Comparison of ENCODE assay signal across 8 mouse cellular contexts in the genomic region with DNA sequence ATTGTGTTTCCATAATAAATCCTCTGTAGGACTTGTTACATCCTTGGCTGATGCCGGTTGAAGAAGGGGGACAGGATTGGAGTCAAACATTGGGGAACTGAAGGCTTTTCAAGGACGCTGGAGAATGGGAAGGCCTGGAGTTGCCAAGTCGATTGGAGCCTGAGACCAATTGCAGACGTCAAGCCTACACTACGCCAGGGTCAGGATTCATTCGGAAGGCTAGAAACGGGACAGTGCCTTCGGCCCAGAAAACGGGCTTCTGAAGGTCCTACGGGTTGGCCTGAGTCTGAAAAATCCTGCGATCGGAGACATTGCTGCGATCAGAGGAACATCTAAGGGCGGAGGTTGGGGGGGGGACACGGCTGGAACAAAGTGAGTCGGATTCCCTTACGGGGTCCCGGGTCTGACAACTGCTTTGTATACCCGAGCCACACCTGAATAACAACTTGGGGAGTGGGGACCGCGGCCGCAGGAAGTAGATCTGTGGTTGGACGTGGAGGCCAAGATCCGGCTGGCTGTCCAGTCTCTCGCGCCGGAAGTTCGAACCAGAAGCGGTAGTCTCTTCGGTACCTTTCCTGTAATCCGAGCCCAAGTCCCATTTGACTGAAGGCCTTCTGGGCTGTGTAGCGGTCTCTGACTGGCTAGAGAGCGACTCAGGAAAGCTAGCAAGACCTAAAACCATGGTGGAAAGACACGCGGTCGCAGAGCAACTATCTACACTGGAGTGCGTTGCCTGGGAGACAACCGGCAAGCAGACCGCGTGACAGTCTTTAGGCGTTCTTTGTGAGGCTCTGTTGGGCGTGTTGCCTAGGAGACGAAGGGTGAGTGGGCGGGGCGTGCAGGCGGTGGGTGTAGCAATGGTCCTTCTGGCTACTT. TPM values are rescaled to one million over a fixed set of nuclear protein-coding genes. Genes with fewer than 3 reads are reported as not detected.
DNase-seq lines count a peak whose midpoint lies in the region; ATAC-seq and TF ChIP-seq lines count a peak whose summit lies in the region.

Gene 4921536K21Rik (minus strand): TSS at position 693 of the 876 bp plus-strand sequence.
Gene Dusp18 (plus strand): TSS at position 835 of the 876 bp plus-strand sequence.

- in situ Hi-C loops in CH12.LX (cut with MboI; ENCODE audit: low pct_ligation_motif_present, low pct_unique_long_range_greater_than_20kb, low sequenced_read_pairs) = no loop called here

- H3K9me3 ChIP-seq in CH12.LX (replicated peaks; ENCODE audit: low read length) = no peaks in the 10 kb centered on the region
- no peaks in the 10 kb centered on the region for H3K9me3 ChIP-seq in forebrain, embryonic 13.5 days (replicated peaks)
- H3K9me3 ChIP-seq in liver, embryonic 15.5 days (replicated peaks) = no peaks in the 10 kb centered on the region
- no peaks in the 10 kb centered on the region for H3K9me3 ChIP-seq in neural tube, embryonic 11.5 days (ENCODE audit: control insufficient read depth, low read length)
- H3K9me3 ChIP-seq in stomach, postnatal 0 days (ENCODE audit: control insufficient read depth, low read length) = no peaks in the 10 kb centered on the region

- dilution Hi-C loops in CH12.LX (cut with MboI; ENCODE audit: extremely low pct_ligation_motif_present, extremely low pct_unique_long_range_greater_than_20kb, low sequenced_read_pairs) = no loop called here

- H3K36me3 ChIP-seq in CH12.LX (replicated peaks in 1 of 2; ENCODE audit: control insufficient read depth in 1 of 2, insufficient read depth in 1 of 2, low read length in 1 of 2) = peaks cover 12 to 28% of the 10 kb centered on the region in 2 experiments
- H3K36me3 ChIP-seq in forebrain, embryonic 13.5 days (ENCODE audit: poor library complexity, severe bottlenecking) = peaks cover 28% of the 10 kb centered on the region
- no peaks in the 10 kb centered on the region for H3K36me3 ChIP-seq in liver, embryonic 15.5 days (replicated peaks)
- H3K36me3 ChIP-seq in neural tube, embryonic 11.5 days (ENCODE audit: control insufficient read depth, insufficient read depth, low read length) = no peaks in the 10 kb centered on the region
- H3K36me3 ChIP-seq in stomach, postnatal 0 days (ENCODE audit: control insufficient read depth, insufficient read depth, low read length) = 0 out of 2 replicates have a peak, but pooled peaks cover 2% of the 10 kb centered on the region

- H3K79me2 ChIP-seq in CH12.LX (replicated peaks; ENCODE audit: control insufficient read depth, extremely low read depth, insufficient read depth, poor library complexity, severe bottlenecking) = no peaks in the 10 kb centered on the region

- peak within 1 kb of the TSS; percentile 77 for H3K9ac ChIP-seq in CH12.LX (ENCODE audit: insufficient read depth, low read depth)
- peak within 1 kb of the TSS; percentile 69 for H3K9ac ChIP-seq in forebrain, embryonic 13.5 days
- H3K9ac ChIP-seq in liver, embryonic 15.5 days = 0 out of 2 replicates have a peak within 1 kb of the TSS, but pooled peaks have one; percentile 21
- peak within 1 kb of the TSS; percentile 52 for H3K9ac ChIP-seq in neural tube, embryonic 11.5 days (ENCODE audit: low read length)
- peak within 1 kb of the TSS; percentile 62 for H3K9ac ChIP-seq in stomach, postnatal 0 days (ENCODE audit: low read length)

- H3K4me2 ChIP-seq in CH12.LX (ENCODE audit: insufficient read depth, low read depth, poor library complexity, severe bottlenecking) = peak within 1 kb of the TSS; percentile 85
- H3K4me2 ChIP-seq in forebrain, embryonic 13.5 days = peak within 1 kb of the TSS; percentile 75
- peak within 1 kb of the TSS; percentile 73 for H3K4me2 ChIP-seq in liver, embryonic 15.5 days
- H3K4me2 ChIP-seq in neural tube, embryonic 11.5 days (ENCODE audit: low read depth) = peak within 1 kb of the TSS; percentile 45
- H3K4me2 ChIP-seq in stomach, postnatal 0 days (replicated peaks; ENCODE audit: low read depth) = peak within 1 kb of the TSS; percentile 88

- peak; percentile 92 for DNase-seq in CH12.LX (ENCODE audit: extremely low read depth)
- peak; percentile 95 to 96 for DNase-seq in heart, postnatal 10 days
- DNase-seq in kidney, postnatal 4 days = peak; percentile 95 to 96
- DNase-seq in neural tube, embryonic 11.5 days (ENCODE audit: low spot score) = peak; percentile 95
- peak; percentile 94 for DNase-seq in stomach, postnatal 0 days (ENCODE audit: low spot score)

- H3K4me3 ChIP-seq in CH12.LX (replicated peaks in 1 of 3; ENCODE audit: low read depth in 2 of 3, low read length in 2 of 3, poor library complexity in 1 of 3) = peak within 1 kb of the TSS; percentile 57 to 87 (median 74)
- peak within 1 kb of the TSS; percentile 50 for H3K4me3 ChIP-seq in forebrain, embryonic 13.5 days
- H3K4me3 ChIP-seq in liver, embryonic 15.5 days (replicated peaks) = peak within 1 kb of the TSS; percentile 50
- H3K4me3 ChIP-seq in neural tube, embryonic 11.5 days (ENCODE audit: low read depth, low read length) = peak within 1 kb of the TSS; percentile 48
- peak within 1 kb of the TSS; percentile 44 for H3K4me3 ChIP-seq in stomach, postnatal 0 days (ENCODE audit: low read depth, low read length)

- intact Hi-C loops in heart, postnatal 10 days (cut with DNase I) = loop anchor here (2.0 to 10.0 kb wide), 2 partner anchors 18 to 370 kb away; no protein-coding TSS in a partner anchor

- H3K27me3 ChIP-seq in CH12.LX (replicated peaks) = peaks cover 3% of the 10 kb centered on the region
- no peaks in the 10 kb centered on the region for H3K27me3 ChIP-seq in forebrain, embryonic 13.5 days
- no peaks in the 10 kb centered on the region; the same call in 1 of the 2 replicates for H3K27me3 ChIP-seq in liver, embryonic 15.5 days
- H3K27me3 ChIP-seq in neural tube, embryonic 11.5 days (ENCODE audit: control insufficient read depth, insufficient read depth, low read length) = no peaks in the 10 kb centered on the region
- no peaks in the 10 kb centered on the region for H3K27me3 ChIP-seq in stomach, postnatal 0 days (ENCODE audit: control insufficient read depth, insufficient read depth, low read length)

- TF ChIP-seq CTCF in CH12.LX (conservative IDR thresholded peaks at IDR 0.05 in 1 of 2, IDR thresholded peaks at IDR 0.05 in 1 of 2; ENCODE audit: low read depth in 2 of 2, low read length in 2 of 2) = no peak
- no peak for TF ChIP-seq CTCF in stomach, postnatal 0 days (IDR thresholded peaks at IDR 0.05; ENCODE audit: low read depth)

- peak within 1 kb of the TSS; percentile 78 for H3K27ac ChIP-seq in CH12.LX (ENCODE audit: insufficient read depth, low read depth)
- peak within 1 kb of the TSS; percentile 82 for H3K27ac ChIP-seq in forebrain, embryonic 13.5 days
- no peak within 1 kb of the TSS for H3K27ac ChIP-seq in liver, embryonic 15.5 days (replicated peaks)
- peak within 1 kb of the TSS; percentile 50 for H3K27ac ChIP-seq in neural tube, embryonic 11.5 days (ENCODE audit: low read depth, low read length)
- H3K27ac ChIP-seq in stomach, postnatal 0 days (replicated peaks) = peak within 1 kb of the TSS; percentile 45; the same call in 1 of the 2 replicates

- peaks cover 0 to 22% of the 10 kb centered on the region in 2 experiments; a peak in 2 of 4 replicates for H3K4me1 ChIP-seq in CH12.LX (ENCODE audit: control insufficient read depth in 1 of 2, insufficient read depth in 2 of 2)
- peaks cover 12% of the 10 kb centered on the region for H3K4me1 ChIP-seq in forebrain, embryonic 13.5 days
- peaks cover 13% of the 10 kb centered on the region for H3K4me1 ChIP-seq in liver, embryonic 15.5 days (replicated peaks)
- H3K4me1 ChIP-seq in neural tube, embryonic 11.5 days (ENCODE audit: control insufficient read depth, insufficient read depth, low read length) = no peaks in the 10 kb centered on the region
- no peaks in the 10 kb centered on the region for H3K4me1 ChIP-seq in stomach, postnatal 0 days (replicated peaks; ENCODE audit: control insufficient read depth, insufficient read depth)

- peak; percentile 78 for TF ChIP-seq POLR2A in CH12.LX (IDR thresholded peaks at IDR 0.05; ENCODE audit: low read depth, low read length)

- no peak for TF ChIP-seq RAD21 in CH12.LX (IDR thresholded peaks at IDR 0.05; ENCODE audit: low read depth, low read length)

- ATAC-seq in cerebellum, adult (ENCODE audit: insufficient number of reproducible peaks, low FRiP score, low TSS enrichment) = peak; percentile 56; the same call in 1 of the 2 replicates
- ATAC-seq in forebrain, embryonic 13.5 days = peak; percentile 99
- ATAC-seq in liver, embryonic 15.5 days (ENCODE audit: insufficient read depth) = peak; percentile 87
- ATAC-seq in neural tube, embryonic 11.5 days (ENCODE audit: insufficient read depth, low FRiP score, low TSS enrichment) = peak; percentile 96
- ATAC-seq in stomach, postnatal 0 days (ENCODE audit: low FRiP score, low TSS enrichment) = peak; percentile 96

- TF ChIP-seq EP300 in CH12.LX (IDR thresholded peaks at IDR 0.05; ENCODE audit: low read length) = no peak
- no peak for TF ChIP-seq EP300 in stomach, postnatal 0 days (optimal IDR thresholded peaks at IDR 0.05)

- 3% methylated on average over 46 of the region's 46 CpGs for WGBS in forebrain, embryonic 13.5 days
- WGBS in liver, embryonic 15.5 days (ENCODE audit: insufficient replicate concordance) = 6% methylated on average over 46 of the region's 46 CpGs
- WGBS in neural tube, embryonic 11.5 days = 2% methylated on average over 46 of the region's 46 CpGs
- 5% methylated on average over 46 of the region's 46 CpGs for WGBS in stomach, postnatal 0 days

TF ChIP-seq in CH12.LX, 34 proteins besides CTCF, POLR2A, EP300 and RAD21 (continues in another document):
- no peak for TF ChIP-seq GABPA (IDR thresholded peaks at IDR 0.05; ENCODE audit: insufficient replicate concordance, low read depth, low read length)

RNA-seq across cellular contexts. Expression of gene 4921536K21Rik, which starts in this region (rescaled TPM):
- total RNA-seq in CH12.LX (2012; rRNA removed) (0.08 and 0.21 TPM in 2 replicates), CH12.LX (2014; rRNA removed) (0.08 TPM in 1 of 2 replicates, not detected in the other)
- polyA plus RNA-seq in CH12.LX (2012; ENCODE audit: insufficient read length, low read depth) = 0.56 and 0.61 TPM in 2 replicates
- 0.75 and 0.97 TPM in 2 replicates for polyA plus RNA-seq in forebrain, embryonic 13.5 days (2015; fragmentation: Nextera tagmentation; extraction: Ambion mirVana)
- total RNA-seq in heart, postnatal 10 days (2021) = under 1 TPM; 0.32 to 0.38 TPM
- not detected in 2 replicates for polyA plus RNA-seq in liver, embryonic 15.5 days (2015; fragmentation: Nextera tagmentation; extraction: Ambion mirVana)
- 0.23 and 0.27 TPM in 2 replicates for polyA plus RNA-seq in neural tube, embryonic 11.5 days (2014; fragmentation: Nextera tagmentation; extraction: Ambion mirVana)
- 0.12 TPM in 2 replicates for polyA plus RNA-seq in stomach, postnatal 0 days (2015; fragmentation: Nextera tagmentation; extraction: Ambion mirVana)

RNA-seq across cellular contexts. Expression of gene Dusp18, which starts in this region (rescaled TPM):
- total RNA-seq in CH12.LX (2012; rRNA removed) (4.7 and 4.8 TPM in 2 replicates), CH12.LX (2014; rRNA removed) (2.3 and 2.8 TPM in 2 replicates)
- polyA plus RNA-seq in CH12.LX (2012; ENCODE audit: insufficient read length, low read depth) = 5.5 and 6.6 TPM in 2 replicates
- polyA plus RNA-seq in forebrain, embryonic 13.5 days (2015; fragmentation: Nextera tagmentation; extraction: Ambion mirVana) = 28.4 and 35.7 TPM in 2 replicates
- total RNA-seq in heart, postnatal 10 days (2021) = 10 to 100 TPM; 30.3 to 41.9 TPM
- 0.13 and 0.38 TPM in 2 replicates for polyA plus RNA-seq in liver, embryonic 15.5 days (2015; fragmentation: Nextera tagmentation; extraction: Ambion mirVana)
- 20.2 and 21.2 TPM in 2 replicates for polyA plus RNA-seq in neural tube, embryonic 11.5 days (2014; fragmentation: Nextera tagmentation; extraction: Ambion mirVana)
- 2.8 TPM in 2 replicates for polyA plus RNA-seq in stomach, postnatal 0 days (2015; fragmentation: Nextera tagmentation; extraction: Ambion mirVana)

Comparison
In these comparisons a context has a peak if more than half of its experiments do, and no peak if none do; other contexts are left out.
1. RNA of gene Dusp18 (total RNA-seq): 30.3 to 41.9 TPM in heart, postnatal 10 days; 2.3 to 4.8 TPM in CH12.LX; every median in the first group is over 4 times any median in the second.
2. Peak in ATAC-seq, H3K4me3 ChIP-seq, H3K9ac ChIP-seq and H3K4me2 ChIP-seq in liver, embryonic 15.5 days; RNA of the genes that start here not detected or under 1 TPM.
3. H3K9ac ChIP-seq: peak in every context shown above with its lines; median percentile 77 in CH12.LX; 69 in forebrain, embryonic 13.5 days; 62 in stomach, postnatal 0 days; 52 in neural tube, embryonic 11.5 days; 21 in liver, embryonic 15.5 days.
4. Peak in every context shown above with its lines, with median percentiles within 50 percentile points of each other: DNase-seq, H3K4me2 ChIP-seq, H3K4me3 ChIP-seq and ATAC-seq.